Mouse (Mus musculus): Measurements from ENCODE around the gene Notch2.

- TF ChIP-seq CTCF (IDR thresholded peaks at IDR 0.05; ENCODE audit: low read depth) (no peak), EP300 (IDR thresholded peaks at IDR 0.05; ENCODE audit: low read depth) (no peak)
Measured at GRCm38 (mm10) chr3:98038658-98039057, 25.3 kb downstream of the Notch2 start.
